Mouse (Mus musculus) stomach, embryonic 14.5 days (tissue): ENCODE measurements around the gene Ccdc144b. TPM values are rescaled to one million over a fixed set of nuclear protein-coding genes. Genes with fewer than 3 reads are reported as not detected.

Experiments
- ATAC-seq: fragments of 200-750 bp; cut with Nextera tagmentation; 2 replicates; pipeline ENCODE4 v1.8.0; 2017; ENCODE audit warnings: low read depth, moderate TSS enrichment; ENCODE audit not compliant: insufficient number of reproducible peaks, insufficient read depth, low FRiP score
- H3K27ac ChIP-seq: fragments of 300-500 bp; sonication (generic); 2 replicates; pipeline ENCODE4 v1.5.1; 2014; ENCODE audit warnings: mild to moderate bottlenecking, low read length, moderate library complexity, mixed read lengths
- H3K27me3 ChIP-seq: fragments of 300-500 bp; sonication (generic); 2 replicates; pipeline ENCODE4 v1.6.1; 2014; ENCODE audit warnings: low read length, control low read depth, mixed read lengths; ENCODE audit not compliant: control insufficient read depth, insufficient read depth
- H3K36me3 ChIP-seq: fragments of 300-500 bp; sonication (generic); 2 replicates; pipeline ENCODE4 v1.6.1; 2014; ENCODE audit warnings: mild to moderate bottlenecking, control low read depth, low read length, moderate library complexity, mixed read lengths; ENCODE audit not compliant: control insufficient read depth, insufficient read depth
- H3K4me1 ChIP-seq: fragments of 300-500 bp; sonication (generic); 2 replicates; pipeline ENCODE4 v1.6.1; 2014; ENCODE audit warnings: low read length, control low read depth, mixed read lengths; ENCODE audit not compliant: control insufficient read depth, insufficient read depth
- H3K4me2 ChIP-seq: fragments of 300-500 bp; sonication (generic); replicated peaks from 2 replicates; pipeline ENCODE4 v1.6.1; 2014; ENCODE audit warnings: low read depth, low read length, control low read depth
- H3K4me3 ChIP-seq: fragments of 300-500 bp; sonication (generic); 2 replicates; pipeline ENCODE4 v1.5.1; 2014; ENCODE audit warnings: low read depth, low read length, control low read depth
- H3K9ac ChIP-seq: fragments of 300-500 bp; sonication (generic); replicated peaks from 2 replicates; pipeline ENCODE4 v1.6.1; 2014; ENCODE audit warnings: low read depth, mild to moderate bottlenecking, control low read depth, low read length, moderate library complexity, mixed read lengths
- H3K9me3 ChIP-seq: fragments of 300-500 bp; sonication (generic); 2 replicates; pipeline ENCODE4 v1.6.1; 2016; ENCODE audit warnings: low read depth, low read length, control low read depth; ENCODE audit not compliant: control insufficient read depth
- WGBS: fragments of 180-500 bp; shearing (Covaris S2); extraction: QIAGEN DNeasy Blood & Tissue Kit; methylation state at CpG from one replicate; pipeline ENCODE4 v1.1.7; 2014; 5-methylcytosine and 5-hydroxymethylcytosine counted together
- polyA plus RNA-seq: library from polyadenylated mRNA; unstranded; fragments of >200 nt; fragmentation: Nextera tagmentation; extraction: Ambion mirVana; gene quantifications from 2 replicates; pipeline ENCODE4 v1.2.1, GENCODE M21; 2014

Gene Ccdc144b
- polyA plus RNA-seq, result not detected in 2 replicates

DNA sequence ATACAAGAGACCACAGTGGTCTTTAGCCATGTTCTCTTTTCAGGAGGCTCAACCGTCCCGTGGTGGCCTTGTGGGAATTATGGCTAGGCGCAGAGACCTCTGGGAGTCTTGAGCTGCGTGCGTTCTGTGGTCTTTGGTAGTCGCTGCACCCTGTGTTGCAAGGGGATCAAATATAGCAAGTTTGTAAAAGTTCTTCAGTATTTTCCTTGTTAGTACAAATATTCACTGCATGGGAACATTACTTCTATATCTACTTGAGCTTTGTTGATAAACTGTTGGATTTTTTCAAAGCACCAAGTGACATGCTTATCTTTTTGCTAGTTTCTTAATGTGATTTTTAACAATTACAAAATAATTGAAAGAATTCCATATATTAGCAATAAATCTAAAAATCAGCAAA lies at the start of gene Ccdc144b:
Gene Ccdc144b (minus strand): TSS at position 101 of the 400 bp plus-strand sequence.
- no peak within 1 kb of the TSS for H3K4me2 ChIP-seq

DNA sequence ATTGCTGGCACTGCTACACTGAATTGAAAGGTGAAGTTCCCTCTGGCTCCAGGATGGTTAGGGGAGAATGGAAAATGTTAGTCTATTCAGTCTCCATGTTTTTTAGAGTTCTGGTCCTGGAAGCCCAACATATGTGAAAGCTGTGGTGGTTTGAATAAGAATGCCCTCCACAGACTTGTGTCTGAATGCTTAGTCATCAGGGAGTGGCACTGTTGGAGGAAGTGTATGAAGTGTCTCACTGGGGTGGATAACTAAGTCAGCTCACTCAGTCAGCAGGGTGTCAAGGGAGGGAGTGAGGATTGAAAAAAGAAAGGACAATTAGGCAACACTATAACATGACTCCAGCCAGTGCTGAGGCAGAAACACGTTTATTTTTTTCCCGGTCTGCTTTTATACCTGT lies 42.0 kb upstream of the Ccdc144b start:
- WGBS, result 84% methylated on average over 2 of the region's 2 CpGs
- Histone ChIP-seq H3K4me1 (no peaks in the 10 kb centered on the region), H3K4me2 (no peak overlapping the region), H3K4me3 (no peak overlapping the region), H3K27ac (no peak overlapping the region), H3K9me3 (no peaks in the 10 kb centered on the region), H3K27me3 (no peaks in the 10 kb centered on the region), H3K36me3 (no peaks in the 10 kb centered on the region), H3K9ac (no peak overlapping the region)
- no peak for ATAC-seq

More for the DNA sequence above, at the start of gene Ccdc144b:
- Histone ChIP-seq H3K9me3 (no peaks in the 10 kb centered on the region), H3K36me3 (no peaks in the 10 kb centered on the region), H3K4me1 (no peaks in the 10 kb centered on the region), H3K4me3 (no peak within 1 kb of the TSS), H3K27me3 (no peaks in the 10 kb centered on the region), H3K27ac (no peak within 1 kb of the TSS), H3K9ac (no peak within 1 kb of the TSS)
- 86% methylated on average over 6 of the region's 6 CpGs for WGBS
- ATAC-seq, result no peak

DNA sequence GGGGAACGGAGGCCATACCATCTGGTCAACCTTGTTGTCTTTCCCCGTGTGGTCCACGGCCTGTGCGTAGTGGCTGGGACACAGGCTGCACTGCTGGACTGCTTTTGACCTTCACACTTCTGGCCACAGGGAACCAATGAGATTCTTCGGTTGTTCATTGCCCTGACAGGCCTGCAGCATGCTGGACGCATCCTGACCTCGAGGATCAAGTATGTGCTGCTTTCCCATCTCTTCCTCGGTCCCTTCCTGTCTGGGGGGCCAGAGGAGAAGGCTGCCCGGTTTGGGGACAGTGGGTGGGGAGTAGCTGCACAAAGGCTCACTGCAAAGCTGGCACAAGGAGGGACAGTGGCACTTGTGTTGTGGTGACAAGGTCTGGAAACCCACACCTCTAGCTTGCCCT lies 34.2 kb upstream of the Ccdc144b start:
- Histone ChIP-seq H3K9me3 (no peaks in the 10 kb centered on the region), H3K4me1 (no peaks in the 10 kb centered on the region), H3K9ac (no peak overlapping the region), H3K27ac (no peak overlapping the region), H3K4me3 (no peak overlapping the region), H3K4me2 (no peak overlapping the region), H3K27me3 (no peaks in the 10 kb centered on the region), H3K36me3 (peaks cover 46% of the 10 kb centered on the region)
- ATAC-seq, result no peak
- 94% methylated on average over 9 of the region's 9 CpGs for WGBS

DNA sequence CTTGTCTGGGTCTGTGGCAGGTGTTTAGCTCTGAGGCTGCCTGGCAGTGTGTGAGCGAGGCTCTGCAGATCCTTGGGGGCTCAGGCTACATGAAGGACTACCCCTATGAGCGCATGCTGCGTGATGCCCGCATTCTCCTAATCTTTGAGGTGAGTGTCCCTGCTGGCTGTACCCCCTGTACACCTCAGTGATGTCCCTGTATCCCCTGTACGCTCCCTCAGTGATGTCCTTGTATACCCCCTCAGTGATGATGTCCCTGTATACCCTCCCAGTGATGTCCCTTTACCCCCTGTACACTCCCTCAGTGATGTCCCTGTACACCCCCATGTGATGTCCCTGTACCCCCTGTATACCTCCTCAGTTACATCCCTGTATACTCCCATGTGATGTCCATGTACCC lies 32.0 kb upstream of the Ccdc144b start:
- no peak for ATAC-seq
- Histone ChIP-seq H3K27ac (no peak overlapping the region), H3K4me1 (no peaks in the 10 kb centered on the region), H3K4me2 (no peak overlapping the region), H3K36me3 (peaks cover 63% of the 10 kb centered on the region), H3K9ac (no peak overlapping the region), H3K27me3 (no peaks in the 10 kb centered on the region), H3K9me3 (no peaks in the 10 kb centered on the region), H3K4me3 (no peak overlapping the region)
- WGBS, result 95% methylated on average over 5 of the region's 5 CpGs

DNA sequence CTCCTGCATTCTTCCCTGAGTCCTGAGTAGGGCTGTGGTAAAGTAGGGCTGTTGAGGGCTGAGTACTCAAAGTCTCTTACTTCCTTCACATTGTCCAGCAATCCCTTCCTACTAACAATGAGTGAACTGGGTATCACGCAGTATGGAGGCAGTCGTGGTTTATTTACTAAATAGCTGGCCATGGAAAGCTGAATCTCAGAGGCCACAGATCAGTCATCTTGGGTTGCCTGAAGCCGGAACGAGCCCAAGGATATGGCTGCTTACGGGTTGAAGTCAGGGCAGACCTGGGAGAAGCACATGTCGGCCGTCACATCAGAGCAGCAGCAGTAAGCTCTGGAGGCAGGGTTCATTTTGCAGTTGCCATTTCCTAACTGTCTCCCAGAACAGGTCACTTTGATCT lies 30.0 kb upstream of the Ccdc144b start:
- Histone ChIP-seq H3K4me2 (no peak overlapping the region), H3K27ac (no peak overlapping the region), H3K4me1 (no peaks in the 10 kb centered on the region), H3K9me3 (no peaks in the 10 kb centered on the region), H3K9ac (no peak overlapping the region), H3K36me3 (peaks cover 70% of the 10 kb centered on the region), H3K27me3 (no peaks in the 10 kb centered on the region), H3K4me3 (no peak overlapping the region)
- ATAC-seq, result no peak
- WGBS, result 94% methylated on average over 7 of the region's 7 CpGs

DNA sequence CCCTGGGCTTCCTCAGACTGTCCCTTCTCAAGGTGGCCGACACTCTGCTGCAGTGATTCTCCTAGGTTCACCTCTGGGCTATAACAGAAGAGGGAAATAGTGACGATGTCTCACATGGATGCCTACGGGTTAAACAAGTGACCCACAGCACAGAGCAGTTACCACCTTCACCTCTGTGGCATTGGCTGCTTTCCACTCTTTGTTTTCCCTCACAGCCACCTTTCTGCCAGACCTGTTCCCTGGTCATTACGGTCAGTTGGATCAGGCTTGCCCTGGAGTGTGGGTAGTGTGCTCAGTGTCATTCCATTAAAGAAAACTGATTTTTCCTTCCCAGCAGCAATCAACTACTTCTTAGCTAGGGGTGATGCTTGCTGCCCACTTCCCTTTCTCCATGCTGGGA lies 29.5 kb upstream of the Ccdc144b start:
- 90% methylated on average over 4 of the region's 4 CpGs for WGBS
- H3K9me3 ChIP-seq, result no peaks in the 10 kb centered on the region
- H3K36me3 ChIP-seq, result peaks cover 70% of the 10 kb centered on the region
- H3K27ac ChIP-seq, result no peak overlapping the region
- no peaks in the 10 kb centered on the region for H3K27me3 ChIP-seq
- H3K4me3 ChIP-seq, result no peak overlapping the region
- ATAC-seq, result no peak
- H3K4me2 ChIP-seq, result no peak overlapping the region
- no peaks in the 10 kb centered on the region for H3K4me1 ChIP-seq
- H3K9ac ChIP-seq, result no peak overlapping the region

DNA sequence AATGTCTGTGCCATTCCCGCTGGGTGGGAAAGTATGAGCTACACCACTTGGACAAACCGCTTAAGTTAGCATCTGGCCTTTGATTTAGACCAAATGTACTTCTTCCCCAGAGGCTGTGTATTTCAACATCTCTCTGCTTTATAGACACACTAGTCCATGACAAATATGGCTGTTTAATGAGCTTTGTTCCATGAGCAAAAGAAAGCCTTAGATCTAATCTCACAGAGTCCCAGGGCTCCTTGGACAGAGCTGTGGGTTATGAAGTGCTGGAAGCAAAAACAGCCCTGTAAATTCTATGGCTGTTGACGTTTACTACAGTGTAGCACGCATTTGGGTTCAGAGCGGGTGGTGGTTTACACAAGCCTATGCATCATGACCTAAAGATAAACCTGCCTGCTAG lies 27.4 kb upstream of the Ccdc144b start:
- H3K27me3 ChIP-seq, result no peaks in the 10 kb centered on the region
- 95% methylated on average over 5 of the region's 5 CpGs for WGBS
- no peaks in the 10 kb centered on the region for H3K4me1 ChIP-seq
- H3K36me3 ChIP-seq, result peaks cover 82% of the 10 kb centered on the region
- H3K9ac ChIP-seq, result no peak overlapping the region
- H3K4me2 ChIP-seq, result no peak overlapping the region
- no peak overlapping the region for H3K4me3 ChIP-seq
- no peak for ATAC-seq
- H3K27ac ChIP-seq, result no peak overlapping the region
- H3K9me3 ChIP-seq, result no peaks in the 10 kb centered on the region

DNA sequence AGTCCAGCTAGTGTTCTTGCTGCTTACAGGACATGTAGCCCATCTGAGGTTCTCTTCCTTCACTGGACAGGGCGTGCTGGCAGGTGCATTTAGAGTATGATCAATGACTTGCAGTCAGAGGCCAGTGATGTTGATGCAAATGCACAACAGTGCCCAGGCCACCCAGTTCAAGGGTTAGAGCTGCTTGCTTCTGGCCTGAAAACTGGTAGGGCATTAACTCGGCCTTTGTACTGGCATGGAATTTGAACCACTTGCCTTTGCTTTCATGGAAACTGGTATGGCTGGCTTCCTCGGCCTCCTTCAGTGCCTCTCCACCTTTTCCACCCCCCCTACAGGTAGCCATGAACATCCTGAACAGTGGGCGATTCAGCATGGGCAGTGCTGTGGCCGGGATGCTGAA lies 26.5 kb upstream of the Ccdc144b start:
- no peak overlapping the region for H3K9ac ChIP-seq
- no peak overlapping the region for H3K4me2 ChIP-seq
- no peak for ATAC-seq
- H3K27me3 ChIP-seq, result no peaks in the 10 kb centered on the region
- H3K4me1 ChIP-seq, result no peaks in the 10 kb centered on the region
- WGBS, result 85% methylated on average over 5 of the region's 5 CpGs
- H3K27ac ChIP-seq, result no peak overlapping the region
- no peak overlapping the region for H3K4me3 ChIP-seq
- H3K9me3 ChIP-seq, result no peaks in the 10 kb centered on the region
- peaks cover 80% of the 10 kb centered on the region for H3K36me3 ChIP-seq

DNA sequence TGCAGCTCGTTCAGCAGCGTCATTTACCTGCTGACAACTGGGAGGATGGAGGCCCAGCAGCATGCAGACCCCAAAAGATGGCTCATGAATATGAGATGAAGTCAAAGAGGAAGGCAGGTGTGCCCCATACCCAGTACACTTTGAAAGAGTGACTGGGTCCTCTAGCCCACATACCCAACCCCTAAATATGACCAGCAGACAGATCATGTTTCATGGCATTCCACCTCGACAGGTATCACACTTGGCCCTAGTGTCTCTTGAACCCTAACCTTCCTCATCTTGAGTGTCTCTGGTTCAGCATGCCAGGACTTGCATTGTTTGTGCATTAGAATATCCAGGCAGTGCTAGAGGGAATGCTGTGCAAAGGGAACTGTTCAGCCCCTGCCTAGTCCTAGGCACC lies 24.0 kb upstream of the Ccdc144b start:
- peaks cover 76% of the 10 kb centered on the region for H3K36me3 ChIP-seq
- no peak overlapping the region for H3K27ac ChIP-seq
- no peak overlapping the region for H3K4me3 ChIP-seq

More for the DNA sequence above, 24.0 kb upstream of the Ccdc144b start:
- ATAC-seq, result no peak
- H3K9me3 ChIP-seq, result no peaks in the 10 kb centered on the region
- H3K4me1 ChIP-seq, result no peaks in the 10 kb centered on the region
- H3K27me3 ChIP-seq, result no peaks in the 10 kb centered on the region
- WGBS, result 95% methylated on average over 3 of the region's 3 CpGs
- H3K9ac ChIP-seq, result no peak overlapping the region
- H3K4me2 ChIP-seq, result no peak overlapping the region
